Mouse (Mus musculus) heart, embryonic 10.5 days (tissue): Measurements from ENCODE around the gene 4933402J07Rik. TPM values are rescaled to one million over a fixed set of nuclear protein-coding genes. Genes with fewer than 3 reads are reported as not detected.

Experiments
- DNase-seq: peaks from one replicate; pipeline ENCODE4 v3.0.0-alpha.2; 2017; ENCODE audit warnings: low spot score
- H3K27ac ChIP-seq: fragments of 300-500 bp; sonication (generic); 2 replicates; pipeline ENCODE4 v1.5.1; 2016; ENCODE audit warnings: mild to moderate bottlenecking
- H3K27me3 ChIP-seq: fragments of 300-500 bp; sonication (generic); 2 replicates; pipeline ENCODE4 v1.6.1; 2016; ENCODE audit warnings: mild to moderate bottlenecking; ENCODE audit not compliant: poor library complexity, insufficient read depth, severe bottlenecking
- H3K36me3 ChIP-seq: fragments of 300-500 bp; sonication (generic); 2 replicates; pipeline ENCODE4 v1.6.1; 2016; ENCODE audit warnings: mild to moderate bottlenecking, moderate library complexity
- H3K4me1 ChIP-seq: fragments of 300-500 bp; sonication (generic); 2 replicates; pipeline ENCODE4 v1.6.1; 2016; ENCODE audit warnings: mild to moderate bottlenecking
- H3K4me3 ChIP-seq: fragments of 300-500 bp; sonication (generic); 2 replicates; pipeline ENCODE4 v1.5.1; 2016; ENCODE audit warnings: mild to moderate bottlenecking, moderate library complexity
- H3K9me3 ChIP-seq: fragments of 300-500 bp; sonication (generic); 2 replicates; pipeline ENCODE4 v1.6.1; 2016; ENCODE audit warnings: mild to moderate bottlenecking, moderate library complexity
- WGBS: fragments of 180-500 bp; shearing (Covaris S2); methylation state at CpG from one replicate; pipeline ENCODE4 v1.1.7; 2016; 5-methylcytosine and 5-hydroxymethylcytosine counted together
- polyA plus RNA-seq: library from polyadenylated mRNA; unstranded; fragments of >200 nt; fragmentation: Nextera tagmentation; extraction: Ambion mirVana; gene quantifications from 2 replicates; pipeline ENCODE4 v1.2.1, GENCODE M21; 2016

The 4933402J07Rik gene
- polyA plus RNA-seq, 1 experiment from 2014 or later = not detected

GRCm38 (mm10) chr8:87569706-87570563 is 6.3 kb downstream of the 4933402J07Rik start:
- WGBS = 35% methylated on average over 13 of the region's 13 CpGs
- Histone ChIP-seq H3K4me1 (peaks cover 11% of the 10 kb centered on the region), H3K36me3 (no peaks in the 10 kb centered on the region), H3K9me3 (no peaks in the 10 kb centered on the region), H3K27me3 (no peaks in the 10 kb centered on the region), H3K4me3 (peak overlapping the region; percentile 57), H3K27ac (peak overlapping the region; percentile 76)
- DNase-seq = peak; percentile 9

- peak overlapping the region; percentile 57 for H3K4me3 ChIP-seq
- no peaks in the 10 kb centered on the region for H3K9me3 ChIP-seq
- H3K27me3 ChIP-seq = no peaks in the 10 kb centered on the region
- H3K4me1 ChIP-seq = peaks cover 11% of the 10 kb centered on the region
- DNase-seq = no peak
- WGBS = 3% methylated on average over 8 of the region's 8 CpGs
- peak overlapping the region; percentile 76; the same call in 1 of the 2 replicates for H3K27ac ChIP-seq
- H3K36me3 ChIP-seq = no peaks in the 10 kb centered on the region
These were observed 6.9 kb downstream of the 4933402J07Rik start for GRCm38 (mm10) chr8:87570564-87570855.

- Histone ChIP-seq H3K4me3 (peak overlapping the region; percentile 57), H3K27ac (peak overlapping the region; percentile 76; the same call in 1 of the 2 replicates), H3K9me3 (no peaks in the 10 kb centered on the region), H3K36me3 (no peaks in the 10 kb centered on the region), H3K27me3 (no peaks in the 10 kb centered on the region), H3K4me1 (peaks cover 11% of the 10 kb centered on the region)
- WGBS = 13% methylated on average over 7 of the region's 7 CpGs
- DNase-seq = no peak
These were observed 7.2 kb downstream of the 4933402J07Rik start for GRCm38 (mm10) chr8:87570880-87571279.

- H3K36me3 ChIP-seq = no peaks in the 10 kb centered on the region
- H3K4me3 ChIP-seq = no peak overlapping the region
- H3K4me1 ChIP-seq = no peaks in the 10 kb centered on the region
- peak; percentile 82 for DNase-seq
- 0 out of 2 replicates have a peak, but pooled peaks cover 11% of the 10 kb centered on the region for H3K27me3 ChIP-seq
- no peaks in the 10 kb centered on the region for H3K9me3 ChIP-seq
- H3K27ac ChIP-seq = no peak overlapping the region
- WGBS = 0% methylated on average over 2 of the region's 2 CpGs
These were observed 30.6 kb downstream of the 4933402J07Rik start for GRCm38 (mm10) chr8:87594272-87594671.

- Histone ChIP-seq H3K27ac (no peak overlapping the region), H3K27me3 (peaks cover 69% of the 10 kb centered on the region), H3K4me1 (no peaks in the 10 kb centered on the region; the same call in 1 of the 2 replicates), H3K4me3 (no peak overlapping the region), H3K9me3 (no peaks in the 10 kb centered on the region), H3K36me3 (no peaks in the 10 kb centered on the region)
- no peak for DNase-seq
- 72% methylated on average over 2 of the region's 2 CpGs for WGBS
These were observed 39.1 kb downstream of the 4933402J07Rik start for GRCm38 (mm10) chr8:87602731-87603130.

GRCm38 (mm10) chr8:87609110-87609509 is 45.5 kb downstream of the 4933402J07Rik start:
- no peaks in the 10 kb centered on the region for H3K36me3 ChIP-seq

DNA sequence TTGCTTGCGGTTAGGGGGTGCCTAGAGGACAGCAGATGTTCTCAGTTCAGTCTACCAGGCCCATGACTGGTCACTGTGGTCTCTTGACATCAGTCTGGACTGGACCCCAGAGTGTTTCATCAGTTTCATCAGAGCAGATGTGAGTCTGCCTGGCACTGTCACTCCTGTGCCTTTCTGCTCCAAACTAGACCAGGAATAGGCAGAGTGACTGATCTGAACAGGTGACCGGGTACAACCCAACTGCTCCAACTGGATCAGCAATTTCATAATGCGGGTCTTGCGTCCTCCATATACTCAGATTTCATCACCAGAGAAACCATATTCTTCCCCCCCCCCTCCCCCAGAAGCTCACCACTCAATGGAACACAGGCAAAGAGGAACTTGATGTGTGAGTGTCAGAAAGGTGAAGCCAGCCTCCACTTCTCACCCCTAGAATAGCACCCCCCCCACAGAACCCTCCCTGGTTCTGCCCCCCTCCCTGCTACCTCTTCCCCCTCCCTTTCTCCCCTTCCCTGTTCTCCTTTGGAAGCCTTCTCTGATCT is 46.1 kb downstream of the 4933402J07Rik start:
- Histone ChIP-seq H3K36me3 (no peaks in the 10 kb centered on the region), H3K4me1 (no peaks in the 10 kb centered on the region; the same call in 1 of the 2 replicates), H3K9me3 (no peaks in the 10 kb centered on the region), H3K4me3 (no peak overlapping the region), H3K27me3 (peaks cover 21% of the 10 kb centered on the region), H3K27ac (no peak overlapping the region)
- no peak for DNase-seq
- 94% methylated on average over 4 of the region's 4 CpGs for WGBS

More at GRCm38 (mm10) chr8:87609110-87609509, 45.5 kb downstream of the 4933402J07Rik start:
- Histone ChIP-seq H3K9me3 (no peaks in the 10 kb centered on the region), H3K4me1 (no peaks in the 10 kb centered on the region; the same call in 1 of the 2 replicates), H3K27ac (no peak overlapping the region), H3K27me3 (peaks cover 27% of the 10 kb centered on the region), H3K4me3 (no peak overlapping the region)
- DNase-seq = no peak
- 88% methylated on average over 7 of the region's 7 CpGs for WGBS

GRCm38 (mm10) chr8:87613701-87614100 is 50.0 kb downstream of the 4933402J07Rik start:
- H3K9me3 ChIP-seq = no peaks in the 10 kb centered on the region
- no peak overlapping the region for H3K27ac ChIP-seq
- H3K4me1 ChIP-seq = no peaks in the 10 kb centered on the region
- no peak for DNase-seq
- WGBS = 84% methylated on average over 1 of the region's 1 CpGs
- H3K36me3 ChIP-seq = no peaks in the 10 kb centered on the region
- H3K27me3 ChIP-seq = peaks cover 32% of the 10 kb centered on the region
- H3K4me3 ChIP-seq = no peak overlapping the region

- 39% methylated on average over 7 of the region's 7 CpGs for WGBS
- peaks cover 4% of the 10 kb centered on the region for H3K4me1 ChIP-seq
- no peaks in the 10 kb centered on the region for H3K9me3 ChIP-seq
- peaks cover 35% of the 10 kb centered on the region for H3K27me3 ChIP-seq
- no peak overlapping the region for H3K4me3 ChIP-seq
- H3K27ac ChIP-seq = no peak overlapping the region
- DNase-seq = no peak
- no peaks in the 10 kb centered on the region for H3K36me3 ChIP-seq
These were observed 55.5 kb downstream of the 4933402J07Rik start for GRCm38 (mm10) chr8:87619118-87619517.

GRCm38 (mm10) chr8:87619529-87619928 is 55.9 kb downstream of the 4933402J07Rik start:
- H3K27ac ChIP-seq = no peak overlapping the region
- H3K27me3 ChIP-seq = peaks cover 35% of the 10 kb centered on the region
- H3K4me1 ChIP-seq = peaks cover 4% of the 10 kb centered on the region
- WGBS = 62% methylated on average over 2 of the region's 2 CpGs
- H3K36me3 ChIP-seq = no peaks in the 10 kb centered on the region
- H3K4me3 ChIP-seq = no peak overlapping the region
- no peaks in the 10 kb centered on the region for H3K9me3 ChIP-seq
- DNase-seq = no peak

GRCm38 (mm10) chr8:87620225-87620624 is 56.6 kb downstream of the 4933402J07Rik start:
- Histone ChIP-seq H3K27ac (no peak overlapping the region), H3K4me3 (no peak overlapping the region), H3K36me3 (no peaks in the 10 kb centered on the region), H3K9me3 (no peaks in the 10 kb centered on the region), H3K27me3 (peaks cover 31% of the 10 kb centered on the region), H3K4me1 (peaks cover 4% of the 10 kb centered on the region)
- DNase-seq = no peak
- WGBS = 59% methylated on average over 6 of the region's 6 CpGs

GRCm38 (mm10) chr8:87621181-87621580 is 57.5 kb downstream of the 4933402J07Rik start:
- H3K27ac ChIP-seq = no peak overlapping the region
- H3K27me3 ChIP-seq = peaks cover 25% of the 10 kb centered on the region; the same call in 1 of the 2 replicates
- WGBS = 79% methylated on average over 12 of the region's 12 CpGs
- H3K4me1 ChIP-seq = peaks cover 4% of the 10 kb centered on the region
- no peak overlapping the region for H3K4me3 ChIP-seq
- no peaks in the 10 kb centered on the region for H3K36me3 ChIP-seq
- no peak for DNase-seq
- no peaks in the 10 kb centered on the region for H3K9me3 ChIP-seq

DNA sequence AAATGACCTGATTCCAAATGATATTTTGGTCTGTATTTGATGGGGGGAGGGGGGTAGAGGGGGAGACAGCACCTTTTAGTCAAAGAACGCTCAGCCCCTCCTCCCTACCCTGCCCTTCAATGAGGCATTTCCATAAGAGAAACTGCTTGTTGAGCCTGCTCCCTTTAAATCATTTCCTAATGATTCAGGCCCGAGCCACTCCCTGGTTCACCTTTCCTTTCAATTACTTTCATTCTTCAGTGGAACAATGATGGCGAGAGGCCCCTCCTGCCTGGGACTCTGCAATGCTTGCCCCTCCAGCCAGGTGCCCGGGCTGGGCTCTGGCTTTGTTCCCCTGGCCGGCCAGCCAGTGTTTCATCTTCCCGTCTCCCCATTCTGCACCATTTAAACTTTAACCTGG is 66.0 kb downstream of the 4933402J07Rik start:
- DNase-seq = no peak
- Histone ChIP-seq H3K27me3 (peaks cover 5% of the 10 kb centered on the region), H3K27ac (no peak overlapping the region), H3K36me3 (no peaks in the 10 kb centered on the region), H3K4me3 (no peak overlapping the region), H3K4me1 (peaks cover 12% of the 10 kb centered on the region), H3K9me3 (no peaks in the 10 kb centered on the region)
- 56% methylated on average over 6 of the region's 6 CpGs for WGBS
